Mouse (Mus musculus) thymus, adult 2 months (tissue): ENCODE results near the gene 1700020N01Rik. TPM values are rescaled to one million over a fixed set of nuclear protein-coding genes. Genes with fewer than 3 reads are reported as not detected.
A peak's percentile ranks its signal among the peaks of the same experiment; 100 is the strongest.

ENCODE experiments used
- DNase-seq: peaks from one replicate; pipeline ENCODE4 v3.0.0; 2021
- H3K27ac ChIP-seq: fragments of 200-500 bp; 2 replicates; pipeline ENCODE4 v1.5.1; 2012; ENCODE audit warnings: low read length, control low read depth; ENCODE audit not compliant: control insufficient read depth, insufficient read depth
- H3K27me3 ChIP-seq: fragments of 200-500 bp; 2 replicates; pipeline ENCODE4 v1.6.1; 2012; ENCODE audit warnings: mild to moderate bottlenecking, low read length, moderate library complexity, mixed read lengths; ENCODE audit not compliant: control insufficient read depth, insufficient read depth
- H3K36me3 ChIP-seq: fragments of 200-500 bp; 2 replicates; pipeline ENCODE4 v1.6.1; 2012; ENCODE audit warnings: mild to moderate bottlenecking, low read length, moderate library complexity; ENCODE audit not compliant: control insufficient read depth, insufficient read depth
- H3K4me1 ChIP-seq: fragments of 200-500 bp; replicated peaks from 2 replicates; pipeline ENCODE4 v1.6.1; 2012; ENCODE audit warnings: low read length; ENCODE audit not compliant: control insufficient read depth, insufficient read depth
- H3K4me3 ChIP-seq: fragments of 200-500 bp; 2 replicates; pipeline ENCODE4 v1.5.1; 2012; ENCODE audit warnings: mild to moderate bottlenecking, low read length, control low read depth, moderate library complexity; ENCODE audit not compliant: control insufficient read depth, insufficient read depth
- CTCF ChIP-seq: fragments of 200-500 bp; IDR thresholded peaks from 2 replicates; pipeline ENCODE4 v1.5.1; 2012; ENCODE audit warnings: mild to moderate bottlenecking, control low read depth, low read length, moderate library complexity, borderline replicate concordance; ENCODE audit not compliant: control insufficient read depth, poor library complexity, insufficient read depth; ENCODE audit errors: extremely low read depth
- POLR2A ChIP-seq: fragments of 200-500 bp; IDR thresholded peaks from 2 replicates; pipeline ENCODE4 v1.6.1; 2012; ENCODE audit warnings: mild to moderate bottlenecking, low read length, control low read depth, moderate library complexity; ENCODE audit not compliant: control insufficient read depth, poor library complexity, insufficient read depth; ENCODE audit errors: extremely low read depth
- WGBS: fragments of 180-500 bp; shearing (Covaris S2); methylation state at CpG from one replicate; pipeline ENCODE4 v1.1.7; 2018; 5-methylcytosine and 5-hydroxymethylcytosine counted together
- polyA plus RNA-seq: library from polyadenylated mRNA; depleted of rRNA; stranded (reverse); fragments of >200 nt; gene quantifications from 2 replicates; pipeline ENCODE4 v1.2.3, GENCODE M21; 2012

1700020N01Rik gene
- polyA plus RNA-seq, 1 experiment = 0.09 TPM

GRCm38 (mm10) chr10:21554896-21555580 lies 37.9 kb upstream of the 1700020N01Rik start:
- Histone ChIP-seq H3K4me3 (no peak overlapping the region), H3K4me1 (peaks cover 14% of the 10 kb centered on the region), H3K27me3 (no peaks in the 10 kb centered on the region), H3K27ac (no peak overlapping the region), H3K36me3 (no peaks in the 10 kb centered on the region)
- no peak for TF ChIP-seq POLR2A
- TF ChIP-seq CTCF = no peak
- no peak for DNase-seq
- WGBS = 88% methylated on average over 11 of the region's 11 CpGs

GRCm38 (mm10) chr10:21559769-21560168 lies 33.2 kb upstream of the 1700020N01Rik start:
- no peak for TF ChIP-seq CTCF
- TF ChIP-seq POLR2A = no peak
- H3K4me1 ChIP-seq = peaks cover 8% of the 10 kb centered on the region
- no peak overlapping the region for H3K27ac ChIP-seq
- WGBS = 41% methylated on average over 15 of the region's 15 CpGs
- DNase-seq = peak; percentile 13
- 0 out of 2 replicates have a peak overlapping the region, but pooled peaks have one; percentile 3 for H3K4me3 ChIP-seq
- H3K27me3 ChIP-seq = no peaks in the 10 kb centered on the region
- H3K36me3 ChIP-seq = no peaks in the 10 kb centered on the region

GRCm38 (mm10) chr10:21561181-21561580 lies 31.8 kb upstream of the 1700020N01Rik start:
- Histone ChIP-seq H3K27me3 (no peaks in the 10 kb centered on the region), H3K4me3 (no peak overlapping the region), H3K4me1 (peaks cover 10% of the 10 kb centered on the region), H3K36me3 (no peaks in the 10 kb centered on the region), H3K27ac (no peak overlapping the region)
- no peak for TF ChIP-seq CTCF
- 81% methylated on average over 1 of the region's 1 CpGs for WGBS
- no peak for DNase-seq

- no peak overlapping the region for H3K4me3 ChIP-seq
- no peak overlapping the region for H3K27ac ChIP-seq
- 95% methylated on average over 2 of the region's 2 CpGs for WGBS
- TF ChIP-seq CTCF = no peak
- no peak for TF ChIP-seq POLR2A
- H3K4me1 ChIP-seq = peaks cover 10% of the 10 kb centered on the region
- H3K36me3 ChIP-seq = no peaks in the 10 kb centered on the region
- DNase-seq = no peak
- H3K27me3 ChIP-seq = no peaks in the 10 kb centered on the region
Observed at GRCm38 (mm10) chr10:21563446-21563845, 29.5 kb upstream of the 1700020N01Rik start.

- DNase-seq = no peak
- H3K27ac ChIP-seq = no peak overlapping the region
- WGBS = 95% methylated on average over 5 of the region's 5 CpGs
- H3K4me1 ChIP-seq = peaks cover 10% of the 10 kb centered on the region
- H3K27me3 ChIP-seq = no peaks in the 10 kb centered on the region
- H3K36me3 ChIP-seq = no peaks in the 10 kb centered on the region
- TF ChIP-seq POLR2A (no peak), CTCF (no peak)
- no peak overlapping the region for H3K4me3 ChIP-seq
Observed at GRCm38 (mm10) chr10:21564189-21564588, 28.8 kb upstream of the 1700020N01Rik start.

- no peak for DNase-seq
- H3K36me3 ChIP-seq = no peaks in the 10 kb centered on the region
- TF ChIP-seq CTCF (no peak), POLR2A (no peak)
- WGBS = 96% methylated on average over 1 of the region's 1 CpGs
- H3K27me3 ChIP-seq = no peaks in the 10 kb centered on the region
- no peak overlapping the region for H3K4me3 ChIP-seq
- H3K27ac ChIP-seq = no peak overlapping the region
- 0 out of 2 replicates have a peak, but pooled peaks cover 2% of the 10 kb centered on the region for H3K4me1 ChIP-seq
Observed at GRCm38 (mm10) chr10:21566074-21566473, 26.9 kb upstream of the 1700020N01Rik start.
